Mouse (Mus musculus): ENCODE measurements around the gene Prrg2. TPM values are rescaled to one million over a fixed set of nuclear protein-coding genes. Genes with fewer than 3 reads are reported as not detected.

Gene Prrg2
- polyA plus RNA-seq, 1 experiment from 2014 or later = 19.0 TPM

DNA sequence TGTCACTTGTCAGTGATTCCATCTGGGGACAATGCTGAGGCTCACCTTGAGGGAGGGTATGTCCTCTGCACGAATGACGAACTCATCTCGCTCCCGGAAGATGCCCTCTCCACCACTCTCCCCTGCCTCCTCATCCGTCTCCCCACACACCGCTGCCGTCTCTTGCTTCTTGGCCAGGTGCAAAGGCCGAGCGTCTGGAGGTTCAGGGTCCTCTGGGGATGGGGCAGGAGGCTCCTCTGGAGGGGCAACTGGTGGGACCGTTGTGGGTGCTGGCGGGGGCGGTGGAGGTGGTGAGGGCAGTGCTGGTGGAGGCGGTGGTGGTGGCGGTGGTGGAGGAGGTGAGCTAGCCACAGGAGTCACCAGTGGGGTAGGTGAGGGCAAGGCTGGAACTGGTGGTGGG lies 19.2 kb downstream of the Prrg2 start:
- peaks cover 70% of the 10 kb centered on the region; the same call in 1 of the 2 replicates for H3K79me2 ChIP-seq (ENCODE audit: inconsistent target)
- WGBS (ENCODE audit: missing documents) = 95% methylated on average over 12 of the region's 14 CpGs
- H3K4me3 ChIP-seq (ENCODE audit: inconsistent target) = no peak overlapping the region
- H3K27ac ChIP-seq = no peak overlapping the region
- H3K36me3 ChIP-seq (ENCODE audit: inconsistent target) = peaks cover 55% of the 10 kb centered on the region

DNA sequence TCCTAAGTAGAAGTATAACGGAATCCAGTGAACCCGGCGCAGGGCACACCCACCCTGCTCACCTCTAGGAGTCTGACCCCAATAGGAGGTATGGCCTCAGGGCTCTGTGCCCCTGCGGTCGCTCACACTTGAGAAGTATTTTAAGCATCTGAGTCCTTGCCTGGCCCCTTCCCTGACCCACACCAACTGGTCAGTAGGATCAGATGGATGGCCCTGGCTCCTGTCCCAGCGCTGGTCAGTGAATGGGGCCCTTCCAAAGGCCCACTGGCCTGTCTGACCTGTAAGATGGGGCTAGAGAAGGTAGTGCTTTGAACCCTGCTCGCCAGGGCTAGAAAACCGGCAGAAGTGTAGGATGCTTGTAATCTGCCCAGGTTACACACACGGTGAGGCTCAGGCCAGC lies 21.6 kb downstream of the Prrg2 start:
- WGBS (ENCODE audit: missing documents) = 91% methylated on average over 9 of the region's 9 CpGs
- H3K79me2 ChIP-seq (ENCODE audit: inconsistent target) = peaks cover 76% of the 10 kb centered on the region; the same call in 1 of the 2 replicates
- H3K27ac ChIP-seq = no peak overlapping the region
- H3K4me3 ChIP-seq (ENCODE audit: inconsistent target) = no peak overlapping the region
- H3K36me3 ChIP-seq (ENCODE audit: inconsistent target) = peaks cover 57% of the 10 kb centered on the region

DNA sequence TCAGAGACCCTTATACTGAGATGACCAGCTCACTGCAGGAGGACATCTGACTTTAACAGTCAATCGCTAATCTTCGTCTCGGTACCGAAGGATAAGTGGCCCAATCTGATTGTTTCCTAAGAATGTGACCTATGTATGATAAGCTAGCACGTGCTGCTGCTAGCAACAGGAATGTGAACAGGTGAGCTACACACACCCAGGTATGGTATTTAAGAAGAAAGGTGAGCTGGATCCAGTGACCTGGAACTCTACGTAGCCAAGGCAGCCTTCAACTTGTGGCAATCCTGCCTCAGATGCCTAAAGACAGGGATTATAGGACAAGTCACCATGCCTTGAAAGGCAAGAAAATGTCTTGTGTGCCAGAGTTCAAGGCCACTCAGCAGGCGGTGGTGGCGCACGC lies 24.1 kb downstream of the Prrg2 start:
- Histone ChIP-seq H3K27ac (no peak overlapping the region), H3K4me3 (ENCODE audit: inconsistent target) (no peak overlapping the region), H3K79me2 (ENCODE audit: inconsistent target) (peaks cover 60% of the 10 kb centered on the region; the same call in 1 of the 2 replicates), H3K36me3 (ENCODE audit: inconsistent target) (peaks cover 63% of the 10 kb centered on the region)
- whole genome bisulfite sequencing (ENCODE audit: missing documents) = 99% methylated on average over 9 of the region's 9 CpGs

DNA sequence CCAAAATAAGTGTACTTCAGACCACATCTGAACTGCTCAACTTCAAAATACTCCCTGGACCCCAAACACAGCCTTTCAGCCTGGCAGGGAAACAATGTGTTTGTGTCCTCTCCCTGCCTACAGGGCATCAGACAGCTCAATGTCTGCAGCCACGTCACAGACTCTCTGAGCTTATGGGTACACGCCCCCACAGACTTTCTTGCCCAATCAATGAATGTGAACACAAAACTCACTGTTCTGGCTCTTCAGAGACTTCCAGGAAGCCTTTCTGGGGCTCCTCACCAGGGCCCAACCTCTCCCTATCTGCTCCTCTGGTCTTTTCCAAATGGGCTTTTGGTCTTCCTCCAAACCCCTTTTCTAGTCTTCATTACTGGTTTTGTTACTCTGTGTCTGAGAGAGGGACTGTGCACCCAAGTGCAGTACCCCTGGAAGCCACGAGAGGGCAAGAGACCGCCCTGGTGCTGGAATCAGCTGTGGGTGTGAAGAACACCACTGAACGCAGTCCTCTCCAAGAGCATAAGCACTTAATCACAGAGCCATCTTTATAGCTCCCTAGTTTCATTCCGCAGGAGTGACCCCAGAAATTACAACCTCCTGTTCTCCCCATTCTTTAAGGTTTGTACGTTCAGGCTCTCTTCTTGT lies 24.6 kb downstream of the Prrg2 start:
- Histone ChIP-seq H3K36me3 (ENCODE audit: inconsistent target) (peaks cover 63% of the 10 kb centered on the region), H3K79me2 (ENCODE audit: inconsistent target) (peaks cover 55% of the 10 kb centered on the region; the same call in 1 of the 2 replicates), H3K27ac (no peak overlapping the region), H3K4me3 (ENCODE audit: inconsistent target) (no peak overlapping the region)
- 68% methylated on average over 7 of the region's 7 CpGs for WGBS (ENCODE audit: missing documents)

DNA sequence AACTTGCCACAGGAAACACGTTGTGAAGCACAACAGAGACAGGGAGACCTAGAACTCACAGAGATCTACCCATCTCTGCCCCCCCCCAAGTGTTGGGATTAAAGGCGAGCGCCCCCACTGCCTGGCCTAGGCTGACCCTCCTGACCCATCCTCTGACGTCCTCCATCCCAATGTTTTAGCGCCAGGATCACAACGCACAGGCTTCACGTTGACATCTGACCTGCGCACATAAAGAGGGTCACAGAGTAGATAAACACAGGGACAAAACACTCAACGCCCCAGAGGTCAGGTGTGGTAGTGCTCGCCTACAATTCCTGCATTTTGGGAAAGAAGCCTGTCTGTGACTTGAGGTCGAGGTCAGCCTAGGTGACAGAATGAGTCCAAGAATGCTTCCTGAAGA lies 25.8 kb downstream of the Prrg2 start:
- Histone ChIP-seq H3K27ac (no peak overlapping the region), H3K79me2 (ENCODE audit: inconsistent target) (peaks cover 44% of the 10 kb centered on the region; the same call in 1 of the 2 replicates), H3K36me3 (ENCODE audit: inconsistent target) (peaks cover 61% of the 10 kb centered on the region), H3K4me3 (ENCODE audit: inconsistent target) (no peak overlapping the region)
- 96% methylated on average over 11 of the region's 11 CpGs for WGBS (ENCODE audit: missing documents)

DNA sequence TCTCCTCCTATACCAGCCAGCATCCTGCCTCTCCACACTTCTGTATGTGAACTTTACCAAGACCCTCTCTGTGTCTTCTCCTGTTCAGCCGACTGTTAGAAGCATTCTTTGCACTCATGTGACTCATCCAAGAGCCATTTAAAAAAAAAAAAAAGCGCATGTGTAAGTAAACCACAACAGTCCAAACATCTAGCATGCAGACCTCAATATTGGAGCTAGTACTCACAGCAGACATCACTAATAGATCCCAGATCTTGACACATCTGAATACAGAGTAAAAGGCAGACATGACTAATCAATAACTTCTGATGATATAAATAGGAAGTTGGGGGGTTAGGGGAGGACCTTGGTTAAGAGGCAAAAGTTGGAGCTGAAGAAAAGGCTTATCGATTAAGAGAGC lies 26.8 kb downstream of the Prrg2 start:
- Histone ChIP-seq H3K79me2 (ENCODE audit: inconsistent target) (peaks cover 33% of the 10 kb centered on the region; the same call in 1 of the 2 replicates), H3K36me3 (ENCODE audit: inconsistent target) (peaks cover 62% of the 10 kb centered on the region), H3K4me3 (ENCODE audit: inconsistent target) (no peak overlapping the region), H3K27ac (no peak overlapping the region)
- 65% methylated on average over 3 of the region's 3 CpGs for WGBS (ENCODE audit: missing documents)

DNA sequence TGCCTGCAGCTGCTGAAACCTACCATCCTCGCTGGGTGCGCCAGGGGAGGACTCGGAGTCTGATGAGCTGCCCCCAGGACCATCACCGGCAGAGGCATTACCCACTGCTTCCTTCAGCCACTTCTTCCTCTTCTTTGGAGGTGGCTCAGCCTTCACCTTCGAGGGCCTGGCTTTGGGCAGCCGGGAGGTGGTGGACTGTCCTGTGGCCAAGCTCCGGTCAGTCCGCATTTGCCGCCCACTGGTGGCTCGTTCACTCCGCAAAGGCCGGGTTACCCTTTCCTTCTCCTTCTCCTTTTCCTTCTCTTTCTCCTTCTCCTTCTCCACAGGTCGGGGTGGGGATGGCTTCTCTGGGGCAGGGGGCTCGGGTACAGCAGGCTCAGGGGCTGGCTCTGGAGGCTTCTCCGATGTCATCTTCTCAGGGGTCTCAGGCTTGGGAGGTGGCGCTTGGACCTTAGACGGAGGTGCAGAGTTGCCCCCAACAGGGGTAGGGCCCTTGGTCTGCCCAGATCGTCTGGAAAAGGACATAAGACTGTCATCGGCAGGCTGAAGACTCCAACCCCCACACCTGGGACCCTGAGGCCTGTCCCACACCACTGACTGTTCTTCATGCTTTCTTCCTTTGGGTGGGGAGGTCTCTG lies 28.6 kb downstream of the Prrg2 start:
- Histone ChIP-seq H3K4me3 (ENCODE audit: inconsistent target) (no peak overlapping the region), H3K79me2 (ENCODE audit: inconsistent target) (peaks cover 26% of the 10 kb centered on the region; the same call in 1 of the 2 replicates), H3K27ac (no peak overlapping the region), H3K36me3 (ENCODE audit: inconsistent target) (peaks cover 67% of the 10 kb centered on the region)
- WGBS (ENCODE audit: missing documents) = 96% methylated on average over 15 of the region's 19 CpGs

DNA sequence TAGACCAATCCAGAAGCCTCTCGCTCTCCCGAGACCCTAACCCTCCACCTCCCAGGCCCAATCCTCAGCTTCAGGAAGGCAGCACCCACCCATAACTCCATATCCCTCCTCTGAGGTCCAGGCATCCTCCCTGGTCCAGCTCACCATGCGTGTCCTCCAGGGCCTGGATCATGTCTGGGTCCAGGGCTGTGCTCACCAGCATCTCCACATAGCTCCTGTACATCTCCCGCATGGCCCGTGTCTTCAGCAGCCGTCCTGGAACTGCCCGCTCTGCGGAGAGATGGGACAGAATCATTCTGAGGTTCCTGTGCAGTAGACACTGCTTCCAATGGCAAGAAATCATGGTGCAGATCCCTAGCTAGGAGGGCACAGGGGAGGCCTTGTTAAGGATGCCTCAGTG lies 31.6 kb downstream of the Prrg2 start:
- H3K27ac ChIP-seq = no peak overlapping the region
- H3K79me2 ChIP-seq (ENCODE audit: inconsistent target) = no peaks in the 10 kb centered on the region
- no peak overlapping the region for H3K4me3 ChIP-seq (ENCODE audit: inconsistent target)
- 99% methylated on average over 8 of the region's 8 CpGs for WGBS (ENCODE audit: missing documents)
- peaks cover 78% of the 10 kb centered on the region for H3K36me3 ChIP-seq (ENCODE audit: inconsistent target)

DNA sequence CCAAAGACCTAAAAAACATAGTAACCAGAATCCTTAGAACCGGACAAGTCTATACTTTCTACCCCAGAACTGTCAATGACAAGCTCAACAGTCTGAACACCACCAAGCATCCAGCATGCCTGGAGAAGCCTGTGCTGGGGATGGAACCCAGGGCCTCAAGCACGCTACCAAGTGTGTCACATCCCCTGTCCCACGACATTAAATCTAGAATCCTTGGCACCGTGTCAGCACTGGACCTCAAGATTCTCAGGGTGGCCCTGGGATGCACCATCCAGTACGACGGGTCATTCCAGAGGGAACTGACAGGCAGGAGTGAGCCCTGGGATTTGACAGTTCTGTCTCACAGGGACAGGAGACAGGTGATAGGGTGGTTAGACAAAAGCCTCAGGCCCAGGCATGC lies 32.5 kb downstream of the Prrg2 start:
- Histone ChIP-seq H3K27ac (no peak overlapping the region), H3K4me3 (ENCODE audit: inconsistent target) (no peak overlapping the region), H3K79me2 (ENCODE audit: inconsistent target) (no peaks in the 10 kb centered on the region), H3K36me3 (ENCODE audit: inconsistent target) (peaks cover 69% of the 10 kb centered on the region)
- 94% methylated on average over 6 of the region's 6 CpGs for WGBS (ENCODE audit: missing documents)

DNA sequence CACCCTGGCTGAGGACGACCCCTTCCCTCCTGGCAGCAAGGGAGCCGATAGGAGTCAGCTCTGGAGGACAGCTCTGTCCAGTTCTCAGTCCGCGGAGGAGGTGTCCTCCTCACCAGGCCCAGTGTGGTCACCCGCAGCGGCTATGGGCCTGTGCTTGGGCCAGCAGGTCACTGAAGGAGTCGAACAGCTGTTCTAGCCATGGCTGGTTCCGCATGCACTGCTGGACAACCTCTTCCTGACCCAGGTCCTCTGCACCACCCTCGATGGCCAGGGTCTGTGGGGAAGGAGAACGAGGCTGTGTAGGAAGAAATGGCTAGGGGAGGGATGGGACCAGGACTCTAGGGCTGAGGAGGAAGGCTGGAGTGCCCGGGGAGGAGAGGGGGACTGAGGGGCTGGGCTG lies 34.1 kb downstream of the Prrg2 start:
- no peaks in the 10 kb centered on the region for H3K79me2 ChIP-seq (ENCODE audit: inconsistent target)
- H3K36me3 ChIP-seq (ENCODE audit: inconsistent target) = peaks cover 53% of the 10 kb centered on the region
- H3K4me3 ChIP-seq (ENCODE audit: inconsistent target) = no peak overlapping the region
- WGBS (ENCODE audit: missing documents) = 95% methylated on average over 11 of the region's 11 CpGs
- no peak overlapping the region for H3K27ac ChIP-seq

DNA sequence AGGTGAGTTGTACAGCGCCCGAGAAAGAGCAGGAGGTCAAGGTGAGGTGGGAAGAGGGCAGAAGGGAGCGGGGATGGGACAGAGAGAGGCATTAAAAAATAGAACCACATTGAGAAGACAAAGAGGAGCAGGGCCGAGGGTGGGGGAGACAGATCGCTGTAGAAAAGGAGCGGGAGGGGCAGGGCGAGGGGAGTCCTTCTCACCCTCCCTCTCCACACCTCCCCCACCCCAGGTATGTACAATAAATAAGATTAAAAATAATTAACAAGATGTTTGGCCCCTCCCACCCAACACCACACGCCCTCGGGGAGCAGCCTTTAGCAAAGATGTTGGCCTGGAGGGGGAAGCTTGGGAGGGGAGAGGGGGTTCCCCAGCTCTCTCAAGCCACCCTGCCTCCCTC lies 34.7 kb downstream of the Prrg2 start:
- Histone ChIP-seq H3K27ac (no peak overlapping the region), H3K79me2 (ENCODE audit: inconsistent target) (no peaks in the 10 kb centered on the region), H3K4me3 (ENCODE audit: inconsistent target) (no peak overlapping the region), H3K36me3 (ENCODE audit: inconsistent target) (peaks cover 47% of the 10 kb centered on the region)
- 88% methylated on average over 9 of the region's 9 CpGs for WGBS (ENCODE audit: missing documents)

DNA sequence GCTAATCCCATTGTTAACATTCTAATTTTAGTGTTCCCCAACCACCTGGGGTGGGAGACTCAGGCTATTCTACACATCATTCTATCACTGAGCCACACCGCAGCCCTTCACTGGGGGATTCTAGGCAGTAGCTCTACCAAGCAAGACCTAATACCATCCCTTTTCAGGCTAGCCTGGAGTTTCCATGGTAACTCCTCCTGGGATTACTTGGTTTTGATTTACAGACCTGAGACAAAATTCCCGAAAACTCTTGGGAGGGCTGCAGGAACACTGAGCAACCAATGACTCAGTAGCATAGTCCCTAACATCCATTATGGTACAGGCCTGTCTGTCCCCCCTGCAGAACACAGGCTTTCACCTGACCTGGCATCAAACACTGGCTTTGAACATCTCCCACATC lies 36.2 kb downstream of the Prrg2 start:
- Histone ChIP-seq H3K27ac (no peak overlapping the region), H3K36me3 (ENCODE audit: inconsistent target) (peaks cover 37% of the 10 kb centered on the region), H3K4me3 (ENCODE audit: inconsistent target) (no peak overlapping the region), H3K79me2 (ENCODE audit: inconsistent target) (no peaks in the 10 kb centered on the region)
- WGBS (ENCODE audit: missing documents) = 92% methylated on average over 2 of the region's 2 CpGs

DNA sequence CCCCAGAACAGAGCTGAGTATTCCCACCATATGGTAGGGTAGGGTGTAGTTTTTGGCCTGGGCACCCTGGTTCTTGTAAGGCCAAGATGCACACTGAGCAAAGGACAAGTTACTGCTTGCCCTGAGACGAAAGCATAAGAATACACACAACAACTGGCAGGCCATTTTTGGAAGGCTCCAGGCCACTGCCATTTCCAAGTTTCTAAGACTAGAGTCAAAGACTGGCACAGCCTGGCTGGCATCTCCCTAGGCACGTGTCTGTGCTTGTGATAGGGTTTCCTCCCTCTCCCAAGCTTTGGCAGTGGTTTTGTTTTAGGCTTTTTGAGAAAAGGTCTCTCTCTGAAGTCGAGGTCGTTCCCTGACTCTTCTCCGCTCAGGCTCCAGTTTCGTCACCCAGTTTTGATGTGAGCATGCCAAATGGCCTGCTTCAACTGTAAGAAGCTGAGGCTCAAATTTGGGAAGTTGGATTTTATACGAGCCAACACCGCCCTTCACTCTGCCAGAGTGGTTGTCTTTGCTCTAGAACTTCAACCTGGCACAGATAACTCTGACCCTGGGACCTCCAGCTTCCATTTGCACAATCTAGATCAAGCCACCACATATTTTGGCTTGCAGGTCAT lies 36.8 kb downstream of the Prrg2 start:
- 66% methylated on average over 8 of the region's 8 CpGs for WGBS (ENCODE audit: missing documents)
- Histone ChIP-seq H3K36me3 (ENCODE audit: inconsistent target) (peaks cover 37% of the 10 kb centered on the region), H3K79me2 (ENCODE audit: inconsistent target) (no peaks in the 10 kb centered on the region)

DNA sequence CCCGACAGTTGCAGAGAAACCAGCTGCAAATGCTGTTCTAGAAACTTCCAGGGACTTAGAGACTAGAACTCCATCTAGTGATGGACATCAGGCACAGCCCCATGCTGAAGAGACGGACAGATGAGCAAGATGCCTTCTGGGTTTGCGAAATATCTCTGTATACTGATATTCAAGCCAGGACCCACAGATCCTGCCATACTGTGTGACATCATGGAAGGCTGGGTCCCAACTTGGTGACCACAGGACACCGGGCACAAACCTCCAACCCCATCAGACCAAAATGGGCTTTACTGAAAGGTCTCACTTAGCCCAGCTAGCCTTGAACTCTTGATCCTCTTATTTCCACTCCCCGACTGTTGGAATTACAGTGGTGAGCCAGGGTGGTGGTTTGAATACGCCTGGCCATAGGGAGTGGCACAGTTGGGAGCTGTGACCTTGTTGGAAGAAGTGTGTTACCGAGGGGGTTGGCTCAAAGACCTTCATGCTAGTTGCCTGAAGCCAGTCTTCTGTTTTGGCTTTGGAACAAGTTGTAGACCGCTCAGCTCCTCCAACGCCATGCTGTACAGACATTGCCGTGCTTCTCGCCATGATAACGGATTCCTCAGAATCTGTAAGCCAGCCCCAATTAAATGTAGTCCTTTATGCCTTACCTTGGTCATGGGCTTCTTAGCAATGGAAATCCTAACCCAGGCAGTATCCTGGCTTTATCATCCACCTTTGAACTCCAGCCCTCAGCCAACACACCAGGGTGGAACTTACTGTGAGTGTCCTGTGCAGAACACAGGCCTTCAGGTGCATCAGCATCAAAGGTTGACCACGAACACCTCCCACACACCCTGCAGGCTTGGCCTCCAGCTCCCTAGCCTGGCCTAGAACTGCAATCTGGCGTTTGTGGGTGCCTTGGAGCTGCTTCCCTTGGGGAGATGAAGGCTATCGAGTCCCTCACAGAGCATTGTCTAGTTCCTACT lies 37.9 kb downstream of the Prrg2 start:
- H3K36me3 ChIP-seq (ENCODE audit: inconsistent target) = peaks cover 31% of the 10 kb centered on the region; the same call in 1 of the 2 replicates
- 81% methylated on average over 15 of the region's 15 CpGs for WGBS (ENCODE audit: missing documents)
- no peaks in the 10 kb centered on the region for H3K79me2 ChIP-seq (ENCODE audit: inconsistent target)
- H3K27ac ChIP-seq = no peak overlapping the region
- no peak overlapping the region for H3K4me3 ChIP-seq (ENCODE audit: inconsistent target)

More for the DNA sequence above, 36.8 kb downstream of the Prrg2 start:
- Histone ChIP-seq H3K4me3 (ENCODE audit: inconsistent target) (no peak overlapping the region), H3K27ac (no peak overlapping the region)

Measured in macrophage (primary cell).